Mouse (Mus musculus) megakaryocyte, embryonic 14.5 days (primary cell): ENCODE measurements at regions not wholly inside any gene's neighbourhood (a gene's known extent, or its start where the extent isn't known, plus 50 kb on each side); places are given as distances from the start of the nearest gene placed in this dataset.

Experiments
- FLI1 ChIP-seq: IDR thresholded peaks from 2 replicates; pipeline ENCODE4 v1.6.1; 2012; ENCODE audit warnings: low read length, inconsistent platforms, mixed read lengths
- GATA1 ChIP-seq: IDR thresholded peaks from 3 replicates; pipeline ENCODE4 v1.6.1; 2012; ENCODE audit warnings: mixed read lengths, low read length, inconsistent platforms, borderline replicate concordance

DNA sequence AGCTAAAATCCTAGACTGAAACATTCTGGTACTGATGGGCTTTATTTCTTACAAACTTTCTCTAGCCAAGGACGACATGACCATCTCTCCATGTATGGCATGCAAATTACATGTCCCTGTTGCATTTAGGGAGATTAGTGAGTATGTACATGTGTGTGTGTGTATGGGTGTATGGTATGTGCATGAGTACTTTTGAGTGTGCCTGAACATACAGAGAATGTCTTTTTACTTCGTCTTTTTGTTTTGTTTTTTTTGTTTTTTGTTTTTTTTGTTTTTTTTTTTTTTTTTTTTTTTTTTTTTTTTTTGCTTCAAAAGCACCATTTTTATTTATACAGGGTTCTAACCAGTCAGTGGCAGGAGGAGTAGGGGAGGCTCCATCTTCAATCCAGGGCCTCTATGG, 451.1 kb downstream of the Ipmk start:
- no peak for TF ChIP-seq GATA1
- no peak for TF ChIP-seq FLI1
